Comparison of ENCODE assay signal across 20 mouse cellular contexts in the genomic region with DNA sequence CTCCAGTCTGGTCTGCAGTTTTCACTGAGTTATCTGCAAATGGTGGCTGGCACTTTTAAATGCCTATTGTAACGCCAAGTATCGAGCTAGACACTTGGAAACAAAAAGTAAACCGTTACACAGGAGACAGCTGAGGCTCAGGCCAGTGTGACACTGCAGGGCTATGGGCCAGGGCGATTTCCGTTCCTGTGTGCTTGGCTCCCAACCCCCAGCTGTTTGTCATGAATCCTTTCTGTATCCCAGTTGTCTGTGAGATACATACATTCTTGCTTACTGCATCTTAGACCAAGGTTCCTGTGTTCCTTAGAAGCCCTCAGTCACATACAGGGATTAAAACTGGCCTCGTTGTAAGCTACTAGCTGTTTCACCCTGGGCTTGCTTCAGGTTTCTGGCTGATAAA. TPM values are rescaled to one million over a fixed set of nuclear protein-coding genes. Genes with fewer than 3 reads are reported as not detected.
DNase-seq lines count a peak whose midpoint lies in the region; ATAC-seq lines count a peak whose summit lies in the region.
"Had no signal": no experiment of that assay in that cellular context is flagged by ENCODE, and none has a peak within 500 bp of the region (broad histone marks: within the 10 kb centered on the region; RNA-seq: fewer than 3 reads in every experiment).

No protein-coding gene starts in this region.

- no peak overlapping the region for H3K27ac ChIP-seq in heart, embryonic 10.5 days
- H3K27ac ChIP-seq in kidney, embryonic 14.5 days (ENCODE audit: low read depth, low read length) = no peak overlapping the region
- peak overlapping the region; percentile 31; the same call in 1 of the 2 replicates for H3K27ac ChIP-seq in brown adipose tissue, adult 24 weeks (replicated peaks; ENCODE audit: low read depth, low read length)
- H3K27ac ChIP-seq: embryonic facial prominence, embryonic 13.5 days; hindbrain, embryonic 14.5 days; left cerebral cortex, adult 2 months; liver, embryonic 12.5 days; lung, embryonic 15.5 days; midbrain, embryonic 12.5 days; neural tube, embryonic 12.5 days had no signal

- H3K9me3 ChIP-seq in heart, embryonic 10.5 days = no peaks in the 10 kb centered on the region
- no peaks in the 10 kb centered on the region for H3K9me3 ChIP-seq in kidney, embryonic 14.5 days (ENCODE audit: control insufficient read depth, low read length)
- H3K9me3 ChIP-seq: embryonic facial prominence, embryonic 13.5 days; liver, embryonic 12.5 days; lung, embryonic 15.5 days; midbrain, embryonic 12.5 days; neural tube, embryonic 12.5 days had no signal

- ATAC-seq in kidney, embryonic 14.5 days (ENCODE audit: low FRiP score, low TSS enrichment) = no peak
- ATAC-seq: forebrain, embryonic 14.5 days; liver, embryonic 12.5 days had no signal

- H3K4me3 ChIP-seq in heart, embryonic 10.5 days = no peak overlapping the region
- H3K4me3 ChIP-seq in kidney, embryonic 14.5 days (ENCODE audit: low read length) = no peak overlapping the region
- no peak overlapping the region for H3K4me3 ChIP-seq in brown adipose tissue, adult 24 weeks (ENCODE audit: insufficient read depth, low read depth, low read length)
- H3K4me3 ChIP-seq: embryonic facial prominence, embryonic 13.5 days; left cerebral cortex, adult 2 months; liver, embryonic 12.5 days; lung, embryonic 15.5 days; midbrain, embryonic 12.5 days; neural tube, embryonic 12.5 days had no signal

- H3K4me2 ChIP-seq in kidney, embryonic 14.5 days (replicated peaks; ENCODE audit: low read depth, low read length) = no peak overlapping the region
- H3K4me2 ChIP-seq: embryonic facial prominence, embryonic 13.5 days; hindbrain, embryonic 14.5 days; liver, embryonic 12.5 days; lung, embryonic 15.5 days; midbrain, embryonic 12.5 days; neural tube, embryonic 12.5 days had no signal

- DNase-seq in heart, adult 18-20 months = peak; percentile 57 to 59
- DNase-seq in heart, embryonic 10.5 days (ENCODE audit: low spot score) = no peak
- DNase-seq in kidney, postnatal 14 days = peak; percentile 31
- DNase-seq in heart, postnatal 14 days = peak; percentile 48 to 50
- no peak for DNase-seq in embryo, embryonic 9.5 days (ENCODE audit: extremely low spot score)
- DNase-seq: adrenal gland, adult 2 months; B cell, adult 2 months; cerebellum, adult 8-10 months; layer of hippocampus, adult 9-11 months; left cerebral cortex, postnatal 4 days had no signal

- H3K27me3 ChIP-seq in heart, embryonic 10.5 days (ENCODE audit: insufficient read depth, poor library complexity, severe bottlenecking) = no peaks in the 10 kb centered on the region
- no peaks in the 10 kb centered on the region for H3K27me3 ChIP-seq in kidney, embryonic 14.5 days (ENCODE audit: control insufficient read depth, insufficient read depth, low read length)
- H3K27me3 ChIP-seq: embryonic facial prominence, embryonic 13.5 days; lung, embryonic 15.5 days; midbrain, embryonic 12.5 days; neural tube, embryonic 12.5 days had no signal

- intact Hi-C loops in heart, postnatal 14 days (cut with DNase I) = loop anchor here (10.0 kb wide), 1 partner anchor 53 kb away; no protein-coding TSS in a partner anchor

- WGBS in heart, embryonic 10.5 days = 70% methylated on average over 6 of the region's 6 CpGs
- WGBS in kidney, embryonic 14.5 days = 78% methylated on average over 6 of the region's 6 CpGs

- no peak overlapping the region for H3K9ac ChIP-seq in kidney, embryonic 14.5 days (ENCODE audit: low read depth, low read length)
- H3K9ac ChIP-seq: embryonic facial prominence, embryonic 13.5 days; hindbrain, embryonic 14.5 days; liver, embryonic 12.5 days; lung, embryonic 15.5 days; midbrain, embryonic 12.5 days; neural tube, embryonic 12.5 days had no signal

- no peaks in the 10 kb centered on the region for H3K36me3 ChIP-seq in heart, embryonic 10.5 days
- no peaks in the 10 kb centered on the region for H3K36me3 ChIP-seq in kidney, embryonic 14.5 days (ENCODE audit: control insufficient read depth, insufficient read depth, low read length)
- H3K36me3 ChIP-seq: embryonic facial prominence, embryonic 13.5 days; liver, embryonic 12.5 days; lung, embryonic 15.5 days; midbrain, embryonic 12.5 days; neural tube, embryonic 12.5 days had no signal

- peaks cover 42% of the 10 kb centered on the region for H3K4me1 ChIP-seq in heart, embryonic 10.5 days
- no peaks in the 10 kb centered on the region for H3K4me1 ChIP-seq in kidney, embryonic 14.5 days (ENCODE audit: control insufficient read depth, insufficient read depth, low read length)
- peaks cover 4% of the 10 kb centered on the region; the same call in 1 of the 2 replicates for H3K4me1 ChIP-seq in brown adipose tissue, adult 24 weeks (ENCODE audit: control insufficient read depth, insufficient read depth, insufficient read length, low read length)
- H3K4me1 ChIP-seq: midbrain, embryonic 12.5 days; neural tube, embryonic 12.5 days had no signal

RNA-seq across cellular contexts. Expression of a gene that starts 10.5 kb away (rescaled TPM):
- total RNA-seq in heart, adult 18-20 months (2021) = 100 to 1,000 TPM; 228 to 259 TPM
- 132 and 215 TPM in 2 replicates for polyA plus RNA-seq in heart, embryonic 10.5 days (2016; fragmentation: Nextera tagmentation; extraction: Ambion mirVana)
- 5.2 and 5.3 TPM in 2 replicates for polyA plus RNA-seq in kidney, embryonic 14.5 days (2014; fragmentation: Nextera tagmentation; extraction: Ambion mirVana)
- polyA plus RNA-seq in brown adipose tissue, adult 24 weeks (2012; ENCODE audit: insufficient read depth, insufficient read length, missing spikeins) = 2.3 and 5.8 TPM in 2 replicates
- total RNA-seq in heart, postnatal 14 days (2021) = 100 to 1,000 TPM; 279 to 283 TPM

Comparison
In these comparisons a context has a peak if more than half of its experiments do, and no peak if none do; other contexts are left out.
1. DNase-seq: peak in heart, adult 18-20 months (2 of 2), kidney, postnatal 14 days (single experiment) and heart, postnatal 14 days (2 of 2); none in heart, embryonic 10.5 days (single experiment) and embryo, embryonic 9.5 days (single experiment).
2. RNA of a gene that starts 10.5 kb away (polyA plus RNA-seq): 132 to 215 TPM in heart, embryonic 10.5 days; 5.2 to 5.3 TPM in kidney, embryonic 14.5 days and 2.3 to 5.8 TPM in brown adipose tissue, adult 24 weeks; every median in the first group is over 10 times any median in the second.